Mouse (Mus musculus): ENCODE measurements around the gene Rps18.
A peak's percentile ranks its signal among the peaks of the same experiment; 100 is the strongest.
"Not testable (repeated sequence)": the region's sequence is repeated elsewhere in the genome, so short reads cannot be mapped to it uniquely, and the experiment has no call there.

The Rps18 gene

DNA sequence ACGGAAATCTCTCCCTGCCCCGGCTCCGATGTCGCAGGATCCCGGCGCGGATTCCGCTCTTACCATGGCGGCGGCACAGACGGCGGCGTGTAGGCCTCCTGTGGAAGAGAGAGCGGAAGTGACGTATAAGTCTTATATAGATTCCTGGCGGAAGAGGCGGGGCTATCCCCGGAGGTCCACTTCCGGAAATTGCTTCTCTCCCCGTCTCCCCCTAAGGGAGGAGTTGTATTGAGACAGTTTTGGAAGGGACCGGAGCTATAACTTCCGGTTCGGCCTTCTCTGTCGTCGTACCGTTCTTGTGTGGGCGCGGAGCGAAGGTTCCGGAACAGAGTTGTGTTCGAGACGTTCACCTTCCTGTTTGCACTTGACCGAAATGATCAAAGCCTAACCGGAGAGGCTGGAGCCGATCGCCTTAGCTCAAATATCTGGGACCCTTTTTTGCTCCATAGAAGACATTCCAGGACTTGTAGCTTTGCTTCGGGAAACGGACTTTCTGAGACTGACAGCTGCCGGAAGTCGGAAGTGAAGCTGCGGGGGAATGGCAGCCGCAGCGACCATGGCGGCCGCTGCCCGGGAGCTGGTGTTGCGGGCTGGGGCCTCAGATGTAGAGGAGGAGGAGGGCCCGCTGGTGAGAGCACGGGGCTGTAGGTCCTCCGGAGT lies at the start of gene Rps18, which contains the start of gene Vps52:
Rps18 (minus strand) TSS at position 447 of the 660 bp plus-strand sequence.
Vps52 (plus strand) TSS at position 258 of the 660 bp plus-strand sequence.
- DNase-seq (ENCODE audit: extremely low spot score) = peak; percentile 97

DNA sequence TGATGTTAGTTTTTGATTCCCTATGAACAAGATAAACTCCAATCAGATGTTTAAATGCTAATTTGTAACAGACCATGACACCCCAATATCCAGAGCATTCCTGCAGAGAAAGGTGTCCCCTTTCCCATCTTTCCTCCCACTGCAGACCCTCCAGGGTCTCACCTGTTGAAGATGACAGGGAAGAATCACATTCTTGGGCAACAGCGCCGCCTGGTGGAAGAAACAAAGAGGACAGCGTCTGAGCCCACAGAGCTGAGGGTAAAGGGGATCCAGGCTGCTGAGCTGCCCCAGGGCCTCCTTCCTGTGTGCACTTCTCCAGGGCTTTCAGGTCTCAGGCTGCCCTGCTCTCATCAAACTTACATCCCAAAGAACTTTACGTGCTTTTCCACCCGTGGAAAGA lies 47.6 kb upstream of the Rps18 start:
- DNase-seq (ENCODE audit: extremely low spot score) = peak; percentile 62

DNA sequence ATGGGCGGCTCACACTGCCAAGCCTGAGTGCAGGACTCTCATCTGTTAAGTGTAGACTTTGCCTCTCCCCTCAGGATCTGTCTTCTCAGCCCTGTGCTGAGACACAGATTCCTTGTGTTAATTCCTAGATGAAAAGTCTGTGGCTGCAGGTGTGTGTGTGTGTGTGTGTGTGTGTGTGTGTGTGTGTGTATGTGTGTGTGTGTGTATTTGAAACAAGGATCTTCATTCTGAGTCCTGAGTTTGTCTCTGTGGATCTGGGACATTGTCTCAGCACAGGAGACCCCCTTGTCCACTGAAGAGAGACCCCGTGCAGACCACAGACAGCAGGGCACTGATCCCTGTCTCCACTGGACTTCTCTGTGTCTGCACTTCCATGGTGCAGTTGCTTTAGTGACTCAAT lies 45.0 kb upstream of the Rps18 start:
- not testable (repeated sequence) for DNase-seq (ENCODE audit: extremely low spot score)

DNA sequence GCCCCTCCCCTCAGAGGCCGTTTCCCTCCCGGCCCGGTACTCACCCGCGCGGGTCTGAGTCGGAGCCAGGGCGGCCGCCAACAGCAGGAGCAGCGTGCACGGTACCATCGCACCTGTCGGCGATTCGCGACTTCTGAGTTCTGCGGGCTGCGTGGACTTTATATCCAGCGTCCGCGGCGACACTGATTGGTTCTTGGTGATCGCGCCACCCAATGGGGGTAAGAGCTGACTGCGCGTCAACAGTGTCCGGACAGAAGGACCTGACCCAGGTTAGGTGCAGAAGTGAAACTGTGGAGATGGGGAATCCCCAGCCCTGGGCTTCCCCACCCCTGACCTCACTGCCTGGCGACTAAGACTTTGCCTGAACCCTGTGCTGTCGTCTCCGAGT lies 44.3 kb upstream of the Rps18 start, which contains the start of gene H2-K1:
H2-K1 (minus strand) TSS at position 198 of the 388 bp plus-strand sequence.
- DNase-seq (ENCODE audit: extremely low spot score) = peak; percentile 68

DNA sequence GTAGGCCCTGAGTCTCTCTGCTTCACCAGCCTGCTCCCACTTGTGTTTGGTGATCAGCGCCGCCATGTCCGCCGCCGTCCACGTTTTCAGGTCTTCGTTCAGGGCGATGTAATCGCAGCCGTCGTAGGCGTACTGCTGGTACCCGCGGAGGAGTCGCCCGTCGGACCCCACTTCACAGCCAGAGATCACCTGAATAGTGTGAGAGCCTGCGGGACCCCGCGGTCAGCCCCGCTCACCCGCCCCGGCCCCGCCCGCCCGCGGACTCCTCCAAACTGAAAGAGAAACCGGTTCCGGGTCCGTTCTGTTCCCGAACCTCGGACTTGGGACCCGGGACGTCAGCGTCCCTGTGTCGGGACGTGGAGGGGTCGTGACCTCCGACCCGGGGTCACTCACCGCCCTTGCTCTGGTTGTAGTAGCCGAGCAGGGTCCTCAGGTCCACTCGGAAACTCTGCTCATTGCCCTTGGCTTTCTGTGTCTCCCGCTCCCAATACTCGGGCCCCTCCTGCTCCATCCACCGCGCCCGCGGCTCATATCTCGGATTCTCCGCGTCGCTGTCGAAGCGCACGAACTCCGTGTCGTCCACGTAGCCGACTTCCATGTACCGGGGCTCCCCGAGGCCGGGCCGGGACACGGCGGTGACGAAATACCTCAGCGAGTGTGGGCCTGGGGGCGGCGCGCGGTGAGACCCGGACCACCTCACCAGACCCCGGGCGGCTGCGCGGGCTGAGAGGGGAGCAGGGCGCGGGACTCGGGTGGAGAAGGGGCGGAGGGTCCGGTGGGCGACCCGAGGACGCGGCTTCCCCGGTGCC lies 43.7 kb upstream of the Rps18 start:
- DNase-seq (ENCODE audit: extremely low spot score) = no peak

DNA sequence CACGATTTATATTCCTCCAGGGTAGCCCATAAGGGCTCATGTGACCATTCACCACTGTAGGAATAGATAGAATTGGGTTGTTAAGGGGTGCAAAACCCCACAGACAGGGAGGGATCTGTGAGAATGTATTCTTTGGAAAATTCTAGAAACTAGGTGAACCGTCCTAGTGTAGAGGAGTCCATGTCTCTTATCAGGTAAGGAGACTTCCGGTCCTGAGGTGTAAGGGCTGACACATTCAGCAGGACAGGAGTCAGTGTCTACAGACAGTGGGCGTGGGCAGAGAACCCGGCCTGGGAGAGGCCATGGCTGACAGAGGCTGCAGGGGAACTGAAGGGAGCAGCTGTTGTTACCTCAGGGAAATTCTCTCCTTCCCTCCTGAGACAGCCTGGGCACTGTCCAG lies 42.9 kb upstream of the Rps18 start:
- not testable (repeated sequence) for DNase-seq (ENCODE audit: extremely low spot score)

DNA sequence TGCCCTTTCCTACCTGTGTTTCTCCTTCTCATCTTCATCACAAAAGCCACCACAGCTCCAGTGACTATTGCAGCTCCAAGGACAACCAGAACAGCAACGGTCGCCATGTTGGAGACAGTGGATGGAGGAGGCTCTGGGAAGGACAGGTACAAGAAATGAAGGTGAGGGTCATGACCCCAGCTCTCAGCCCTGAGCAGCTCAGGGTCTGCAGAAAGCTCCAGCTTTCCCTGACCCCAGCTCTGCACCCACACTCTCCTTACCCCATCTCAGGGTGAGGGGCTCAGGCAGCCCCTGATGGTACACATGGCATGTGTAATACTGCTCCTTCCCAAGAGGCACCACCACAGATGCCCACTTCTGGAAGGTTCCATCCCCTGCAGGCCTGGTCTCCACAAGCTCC lies 41.2 kb upstream of the Rps18 start:
- not testable (repeated sequence) for DNase-seq (ENCODE audit: extremely low spot score)

DNA sequence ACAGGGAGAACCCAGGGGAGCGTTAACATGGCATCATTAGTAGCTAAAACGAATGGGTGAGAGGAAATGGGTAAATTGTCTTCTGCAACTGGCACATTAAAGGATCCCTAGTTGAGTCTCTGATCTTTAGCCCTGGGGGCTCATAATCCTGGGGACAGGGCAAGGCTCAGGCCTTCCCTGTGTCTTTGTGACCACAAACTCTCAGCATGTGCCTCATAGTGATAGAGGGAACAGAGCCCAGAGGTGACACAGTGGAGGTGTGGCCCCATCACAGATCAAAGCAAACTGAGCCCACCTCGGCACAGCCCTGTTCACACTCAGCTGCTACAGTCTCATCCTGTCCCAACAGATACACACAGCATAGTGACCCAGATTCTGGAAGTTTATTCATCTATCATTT lies 39.9 kb upstream of the Rps18 start:
- DNase-seq (ENCODE audit: extremely low spot score) = no peak

DNA sequence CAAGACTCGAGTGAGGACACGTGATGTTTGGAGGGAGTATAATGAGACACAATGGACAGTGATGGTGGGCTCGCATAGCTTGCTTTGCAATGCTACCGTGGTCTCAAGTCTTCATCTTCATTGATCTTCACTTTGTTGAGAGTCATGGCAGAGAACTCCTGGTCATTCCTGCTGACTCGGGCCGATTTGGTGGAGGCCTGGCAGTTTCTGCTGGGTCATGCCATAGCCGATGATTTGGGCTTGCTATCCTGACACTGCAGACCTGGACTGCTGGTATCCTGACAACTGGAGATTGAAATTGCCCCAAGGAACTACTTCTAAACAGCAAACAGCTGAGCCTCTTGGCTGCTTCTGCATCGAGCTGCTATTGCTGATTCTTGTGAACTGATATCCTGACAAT lies 39.2 kb upstream of the Rps18 start:
- no peak for DNase-seq (ENCODE audit: extremely low spot score)

DNA sequence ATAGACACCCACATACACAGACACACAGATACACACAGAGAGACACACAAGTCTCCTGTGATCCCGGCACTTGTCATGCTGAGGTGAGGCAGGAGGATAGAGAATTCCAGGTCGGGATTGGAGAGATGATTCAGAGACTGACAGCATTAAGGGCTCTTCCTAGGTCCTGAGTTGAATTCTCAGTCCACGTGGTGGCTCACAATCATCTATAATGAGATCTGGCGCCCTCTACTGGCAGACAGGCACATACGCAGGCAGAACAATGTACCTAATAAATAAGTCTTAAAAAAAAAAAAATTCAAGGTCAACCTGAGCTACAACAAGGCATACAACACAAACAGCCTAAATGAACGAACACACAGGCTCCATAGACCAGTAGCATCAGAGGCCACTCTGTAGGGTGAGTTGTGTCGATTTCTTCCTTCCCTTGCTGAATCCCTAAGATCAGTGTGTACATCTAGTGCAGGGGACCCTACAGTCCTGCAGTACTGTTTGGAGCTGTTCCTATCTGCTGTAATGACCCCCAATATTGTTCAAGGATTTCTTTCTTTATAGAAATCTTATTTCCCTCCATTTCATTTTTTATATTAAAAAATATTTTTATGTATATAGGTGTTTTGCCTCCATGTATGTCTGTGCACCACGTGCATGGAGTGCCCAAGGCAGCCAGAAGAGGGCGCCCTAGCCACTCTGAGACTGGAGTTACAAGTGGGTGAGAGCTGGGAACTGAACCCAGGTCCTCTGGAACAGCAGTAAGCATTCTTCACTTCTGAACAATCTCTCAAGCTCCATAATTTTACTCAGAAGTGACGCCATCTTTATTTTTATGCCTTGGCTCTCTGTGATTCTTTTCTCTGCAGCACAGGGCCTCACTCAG lies 36.2 kb upstream of the Rps18 start:
- DNase-seq (ENCODE audit: extremely low spot score) = peak; percentile 72

DNA sequence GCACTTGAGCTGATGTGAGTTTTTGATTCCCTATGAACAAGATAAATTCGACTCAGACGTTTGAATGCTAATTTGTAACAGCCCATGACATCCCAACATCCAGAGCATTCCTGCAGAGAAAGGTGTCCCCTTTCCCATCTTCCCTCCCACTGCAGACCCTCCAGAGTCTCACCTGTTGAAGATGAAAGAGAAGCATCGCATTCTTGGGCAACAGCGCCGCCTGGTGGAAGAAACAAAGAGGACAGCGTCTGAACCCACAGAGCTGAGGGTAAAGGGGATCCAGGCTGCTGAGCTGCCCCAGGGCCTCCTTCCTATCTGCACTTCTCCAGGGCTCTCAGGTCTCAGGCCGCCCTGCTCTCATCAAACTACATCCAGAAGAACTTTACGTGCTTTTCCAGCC lies 26.3 kb upstream of the Rps18 start:
- peak; percentile 62 for DNase-seq (ENCODE audit: extremely low spot score)

DNA sequence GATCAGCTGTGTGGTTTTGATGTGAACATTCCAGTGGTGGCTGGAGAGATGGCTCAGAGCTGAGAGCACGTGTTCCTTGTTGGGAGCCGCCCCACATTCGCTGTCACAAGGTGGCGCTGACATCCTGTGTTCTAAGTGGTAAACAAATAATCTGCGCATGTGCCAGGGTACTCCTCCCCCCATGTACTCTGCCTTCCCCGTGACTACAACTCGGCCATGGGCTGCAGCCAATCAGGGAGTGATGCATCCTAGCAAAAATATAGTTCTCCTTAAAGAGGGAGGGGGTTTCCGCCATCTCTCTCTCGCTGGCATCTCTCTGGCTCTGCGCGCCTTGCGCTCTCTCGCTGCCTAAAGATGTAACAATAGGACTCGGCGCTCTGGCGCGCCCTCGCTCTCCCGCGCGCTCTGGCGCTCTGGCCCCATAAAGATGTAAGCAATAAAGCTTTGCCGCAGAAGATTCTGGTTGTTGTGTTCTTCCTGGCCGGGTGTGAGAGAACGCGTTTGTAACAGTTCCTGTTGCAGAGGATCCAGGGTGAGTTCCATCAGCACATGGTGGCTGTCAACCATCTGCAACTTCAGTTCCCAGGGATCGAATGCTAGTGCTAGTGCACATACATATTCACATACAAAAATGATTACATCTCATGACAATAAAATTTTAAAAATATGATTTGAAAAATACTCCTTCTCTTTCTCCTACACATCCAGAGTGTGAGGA lies 25.6 kb upstream of the Rps18 start:
- peak; percentile 92 for DNase-seq (ENCODE audit: extremely low spot score)

DNA sequence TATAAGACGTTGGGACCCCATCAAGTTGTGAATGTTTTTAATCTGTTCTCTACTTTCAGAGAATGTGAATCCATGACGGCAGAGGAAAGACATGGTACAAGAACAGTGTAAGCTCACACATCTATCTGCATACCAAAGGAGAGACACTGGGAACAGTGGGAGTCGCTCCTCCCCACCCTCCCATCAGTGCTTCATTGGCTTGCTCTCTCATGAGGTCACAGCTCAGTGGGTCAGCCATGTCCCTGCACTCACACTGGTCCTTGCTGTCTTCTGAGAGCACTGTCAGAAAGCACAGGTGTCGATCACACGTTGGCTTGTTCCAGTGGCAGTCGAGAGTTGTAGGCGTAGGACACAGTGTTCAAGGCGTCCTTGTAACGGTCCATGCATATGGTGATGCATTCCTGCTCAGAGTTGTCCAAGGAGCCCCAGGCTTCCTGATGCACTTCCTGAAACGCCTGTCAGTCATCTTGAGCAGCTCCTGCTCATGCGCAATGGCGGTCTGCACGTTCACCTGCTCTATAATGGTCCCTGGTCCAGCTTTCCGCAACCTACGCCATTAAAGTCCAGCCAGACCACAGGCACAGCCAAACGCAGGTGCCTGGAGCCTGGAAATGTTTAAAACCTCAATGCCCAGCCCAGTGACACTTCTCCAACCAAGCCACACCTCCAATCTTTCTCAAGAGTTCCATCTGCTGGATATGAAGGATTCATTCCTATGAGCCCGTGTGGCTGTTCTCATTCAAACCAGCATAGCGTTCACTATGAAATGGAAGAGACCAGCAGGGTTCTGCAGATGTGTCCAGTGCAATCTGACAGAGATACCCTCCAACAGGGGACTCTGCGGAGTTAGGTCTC lies 24.6 kb upstream of the Rps18 start:
- DNase-seq (ENCODE audit: extremely low spot score) = no peak

DNA sequence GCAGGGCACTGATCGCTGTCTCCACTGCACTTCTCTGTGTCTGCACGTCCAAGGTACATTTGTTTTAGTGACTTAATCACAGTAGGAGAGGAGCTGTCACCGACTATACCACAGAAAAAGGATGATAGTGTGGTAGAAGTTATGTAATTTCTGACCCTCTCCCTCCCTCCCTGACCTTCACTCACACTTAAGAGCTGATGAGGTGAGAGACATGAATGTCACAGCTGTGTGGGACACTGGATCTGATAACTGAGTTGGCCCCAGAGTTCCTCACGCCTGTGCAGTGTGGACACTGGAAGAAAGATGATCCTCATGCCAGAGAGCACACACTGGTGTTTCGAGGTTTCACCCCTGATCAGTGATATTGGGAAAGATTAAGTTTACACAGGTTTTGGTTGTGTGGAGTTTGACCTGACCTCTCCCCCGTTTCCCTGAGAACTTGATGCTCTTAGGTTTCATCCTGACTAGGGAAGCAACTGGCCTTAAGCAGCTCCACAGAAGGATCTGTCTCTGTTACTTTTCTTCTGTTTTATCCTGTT lies 23.8 kb upstream of the Rps18 start:
- DNase-seq (ENCODE audit: extremely low spot score) = no peak

DNA sequence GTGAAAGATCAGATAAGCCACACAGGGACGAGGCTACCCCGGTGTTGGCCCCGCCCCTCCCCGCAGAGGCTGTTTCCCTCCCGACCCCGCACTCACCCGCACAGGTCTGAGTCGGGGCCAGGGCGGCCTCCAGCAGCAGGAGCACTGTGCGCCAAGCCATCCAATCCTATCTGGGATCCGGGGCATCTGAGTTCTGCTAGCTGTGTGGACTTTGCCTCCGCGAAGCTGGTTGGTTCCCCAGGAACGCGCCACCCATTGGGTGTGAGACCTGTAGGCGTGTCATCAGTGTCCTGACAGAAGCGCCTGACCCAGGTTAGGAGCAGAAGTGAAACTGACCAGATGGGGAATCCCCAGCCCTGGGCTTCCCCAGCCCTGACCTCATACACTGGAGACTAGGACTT lies 22.8 kb upstream of the Rps18 start:
- DNase-seq (ENCODE audit: extremely low spot score) = peak; percentile 48

DNA sequence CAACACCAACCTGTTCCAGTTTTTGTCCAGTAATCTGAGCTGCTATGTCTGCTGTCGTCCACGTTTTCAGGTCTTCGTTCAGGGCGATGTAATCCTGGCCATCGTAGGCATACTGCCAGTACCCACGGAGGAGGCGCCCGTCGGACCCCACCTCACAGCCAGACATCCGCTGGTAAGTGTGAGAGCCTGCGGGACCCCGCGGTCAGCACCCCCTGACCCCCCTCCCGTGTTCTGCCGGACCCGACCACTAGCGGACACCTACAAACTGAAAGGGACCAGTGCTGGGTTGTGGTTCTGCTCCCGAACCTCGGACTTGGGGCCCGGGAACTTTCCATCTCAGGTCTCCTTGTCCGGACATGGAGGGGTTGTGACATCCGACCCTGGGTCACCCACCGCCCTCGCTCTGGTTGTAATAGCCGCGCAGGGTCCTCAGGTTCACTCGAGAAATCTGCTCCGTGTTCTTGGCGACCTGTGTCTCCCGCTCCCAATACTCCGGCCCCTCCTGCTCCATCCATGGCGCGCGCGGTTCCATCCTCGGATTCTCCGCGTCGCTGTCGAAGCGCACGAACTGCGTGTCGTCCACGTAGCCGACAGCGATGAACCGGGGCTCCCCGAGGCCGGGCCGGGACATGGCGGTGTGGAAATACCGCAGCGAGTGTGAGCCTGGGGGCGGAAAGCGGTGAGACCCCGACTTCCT lies 22.2 kb upstream of the Rps18 start:
- no peak for DNase-seq (ENCODE audit: extremely low spot score)

DNA sequence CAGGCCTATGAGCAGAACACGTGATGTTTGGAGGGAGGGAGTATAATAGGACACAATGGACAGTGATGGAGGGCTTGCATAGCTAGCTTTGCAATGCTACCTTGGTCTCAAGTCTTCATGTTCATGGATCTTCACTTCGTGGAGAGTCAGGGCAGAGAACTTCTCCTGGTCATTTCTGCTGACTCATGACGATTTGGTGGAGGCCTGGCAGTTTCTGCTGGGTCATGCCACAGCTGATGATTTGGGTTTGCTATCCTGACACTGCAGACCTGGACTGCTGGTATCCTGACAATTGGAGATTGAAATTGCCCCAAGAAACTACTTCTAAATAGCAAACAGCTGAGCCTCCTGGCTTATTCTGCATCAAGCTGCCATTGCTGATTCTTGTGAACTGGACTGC lies 17.8 kb upstream of the Rps18 start:
- DNase-seq (ENCODE audit: extremely low spot score) = no peak

DNA sequence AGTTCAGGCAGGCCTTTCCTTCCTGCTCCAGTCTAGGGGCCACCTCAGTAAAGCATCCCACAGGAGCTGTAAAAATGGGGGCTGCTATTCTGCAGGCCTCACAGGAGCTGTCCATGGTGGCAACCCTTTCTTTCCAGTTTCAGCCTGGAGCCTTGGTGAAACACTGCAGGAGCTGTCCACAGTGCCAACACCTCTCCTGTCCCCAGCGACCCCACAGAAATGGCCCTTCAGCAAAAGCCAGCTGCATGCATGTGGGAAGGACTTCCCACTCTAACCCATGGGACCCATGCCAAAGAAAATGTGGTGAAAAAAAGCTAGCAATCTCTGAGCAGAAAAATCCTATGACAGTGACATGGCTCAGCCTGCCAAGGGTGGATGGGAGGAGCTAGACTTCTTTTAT lies 16.9 kb upstream of the Rps18 start:
- DNase-seq (ENCODE audit: extremely low spot score) = no peak

DNA sequence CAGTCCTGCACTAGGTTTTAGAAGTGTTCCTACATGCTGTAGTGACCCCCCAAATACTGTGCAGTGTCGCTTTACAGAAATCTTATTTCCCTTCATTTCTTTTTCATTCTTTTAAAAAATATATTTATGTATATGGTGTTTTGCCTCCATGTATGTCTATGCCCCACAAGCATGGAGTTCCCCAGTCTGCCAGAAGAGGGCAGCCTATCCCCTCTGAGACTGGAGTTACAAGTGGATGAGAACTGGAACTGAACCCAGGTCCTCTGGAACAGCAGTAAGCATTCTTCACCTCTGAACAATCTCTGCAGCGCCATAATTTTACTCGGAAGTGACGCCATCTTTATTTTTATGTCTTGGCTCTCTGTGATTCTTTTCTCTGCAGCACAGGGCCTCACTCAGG lies 13.6 kb upstream of the Rps18 start:
- no peak for DNase-seq (ENCODE audit: extremely low spot score)

DNA sequence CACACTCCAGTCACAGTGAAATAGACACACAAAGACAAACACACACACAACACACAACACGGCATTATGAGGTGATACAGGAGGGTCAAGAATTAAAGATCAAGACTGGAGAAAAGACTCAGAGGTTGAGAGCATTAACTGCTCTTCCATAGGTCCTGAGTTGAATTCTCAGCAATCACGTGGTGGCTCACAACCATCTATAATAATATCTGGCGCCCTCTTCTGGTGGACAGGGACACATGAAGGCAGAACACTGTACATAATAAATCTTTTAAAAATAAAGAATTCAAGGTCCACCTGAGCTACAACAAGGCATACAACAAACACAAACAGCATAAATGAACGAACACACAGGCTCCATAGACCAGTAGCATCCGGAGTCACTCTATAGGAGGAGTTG lies 13.1 kb upstream of the Rps18 start:
- no peak for DNase-seq (ENCODE audit: extremely low spot score)
